Mouse (Mus musculus) embryonic facial prominence, embryonic 14.5 days (tissue): ENCODE measurements around the gene Tmem80. TPM values are rescaled to one million over a fixed set of nuclear protein-coding genes. Genes with fewer than 3 reads are reported as not detected.

Experiments used
- ATAC-seq: fragments of 200-750 bp; cut with Nextera tagmentation; 2 replicates; pipeline ENCODE4 v1.8.0; 2017; ENCODE audit warnings: low read depth, moderate number of reproducible peaks, moderate TSS enrichment
- DNase-seq: peaks from one replicate; pipeline ENCODE4 v3.0.0-alpha.2; 2015; ENCODE audit warnings: low spot score
- H3K27ac ChIP-seq: fragments of 300-500 bp; sonication (generic); replicated peaks from 2 replicates; pipeline ENCODE4 v1.5.1; 2014; ENCODE audit warnings: low read depth, mild to moderate bottlenecking, low read length, moderate library complexity
- H3K27me3 ChIP-seq: fragments of 300-500 bp; sonication (generic); replicated peaks from 2 replicates; pipeline ENCODE4 v1.6.1; 2014; ENCODE audit warnings: low read length; ENCODE audit not compliant: control insufficient read depth, insufficient read depth
- H3K36me3 ChIP-seq: fragments of 300-500 bp; sonication (generic); 2 replicates; pipeline ENCODE4 v1.6.1; 2014; ENCODE audit warnings: low read length, mixed read lengths; ENCODE audit not compliant: control insufficient read depth, insufficient read depth
- H3K4me1 ChIP-seq: fragments of 300-500 bp; sonication (generic); 2 replicates; pipeline ENCODE4 v1.6.1; 2014; ENCODE audit warnings: antibody characterized with exemption, low read length; ENCODE audit not compliant: control insufficient read depth, insufficient read depth
- H3K4me2 ChIP-seq: fragments of 300-500 bp; sonication (generic); 2 replicates; pipeline ENCODE4 v1.6.1; 2014; ENCODE audit warnings: low read depth, mild to moderate bottlenecking, low read length, moderate library complexity, mixed read lengths
- H3K4me3 ChIP-seq: fragments of 300-500 bp; sonication (generic); 2 replicates; pipeline ENCODE4 v1.5.1; 2014; ENCODE audit warnings: low read depth, mild to moderate bottlenecking, low read length
- H3K9ac ChIP-seq: fragments of 300-500 bp; sonication (generic); 2 replicates; pipeline ENCODE4 v1.6.1; 2014; ENCODE audit warnings: low read depth, mild to moderate bottlenecking, low read length, moderate library complexity, mixed read lengths
- H3K9me3 ChIP-seq: fragments of 300-500 bp; sonication (generic); 2 replicates; pipeline ENCODE4 v1.6.1; 2016; ENCODE audit warnings: low read length; ENCODE audit not compliant: control insufficient read depth
- WGBS: fragments of 180-500 bp; shearing (Covaris S2); extraction: QIAGEN DNeasy Blood & Tissue Kit; methylation state at CpG from one replicate; pipeline ENCODE4 v1.1.7; 2014; 5-methylcytosine and 5-hydroxymethylcytosine counted together
- polyA plus RNA-seq: library from polyadenylated mRNA; unstranded; fragments of >200 nt; fragmentation: Nextera tagmentation; extraction: Ambion mirVana; gene quantifications from 2 replicates; pipeline ENCODE4 v1.2.1, GENCODE M21; 2014

Tmem80 gene
- polyA plus RNA-seq, 1 experiment from 2014 or later = 21.1 TPM

DNA sequence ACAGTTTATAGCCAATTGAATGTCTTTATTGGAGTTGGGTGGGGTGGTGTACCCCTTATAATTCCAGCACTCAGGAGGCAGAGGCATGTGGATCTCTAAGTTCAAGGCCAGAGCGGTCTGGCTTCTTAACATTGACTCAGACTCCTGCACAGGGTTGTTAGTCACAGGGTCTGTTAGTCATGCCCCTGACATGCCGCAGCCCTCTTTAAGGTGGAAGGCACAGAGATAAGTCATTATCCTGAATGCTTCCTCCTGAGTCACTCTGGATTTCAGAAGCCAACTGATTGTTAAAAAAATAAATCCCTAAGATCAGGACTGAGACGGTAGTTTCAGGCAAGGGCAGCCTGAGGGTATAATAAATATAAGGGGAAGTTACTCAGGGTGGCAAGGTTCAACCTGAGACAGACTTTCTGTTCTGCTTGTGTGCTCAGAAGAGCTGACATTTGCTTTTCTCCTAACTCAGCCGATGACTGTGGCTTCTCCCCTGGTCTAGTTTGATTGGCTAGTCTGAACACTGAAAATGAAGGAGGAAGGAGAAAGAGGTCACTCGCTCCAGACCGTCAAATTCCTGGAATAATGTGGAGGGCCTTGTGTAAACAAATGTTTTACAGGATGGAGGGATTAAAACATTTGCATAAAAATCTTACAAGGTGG, 44.5 kb downstream of the Tmem80 start:
- 54% methylated on average over 6 of the region's 6 CpGs for WGBS
- ATAC-seq (no peak), DNase-seq (no peak)
- H3K4me1 ChIP-seq = no peaks in the 10 kb centered on the region
- no peak overlapping the region for H3K9ac ChIP-seq
- H3K27ac ChIP-seq = no peak overlapping the region
- no peaks in the 10 kb centered on the region for H3K9me3 ChIP-seq
- H3K27me3 ChIP-seq = no peaks in the 10 kb centered on the region
- no peak overlapping the region for H3K4me2 ChIP-seq
- no peak overlapping the region for H3K4me3 ChIP-seq
- no peaks in the 10 kb centered on the region for H3K36me3 ChIP-seq

DNA sequence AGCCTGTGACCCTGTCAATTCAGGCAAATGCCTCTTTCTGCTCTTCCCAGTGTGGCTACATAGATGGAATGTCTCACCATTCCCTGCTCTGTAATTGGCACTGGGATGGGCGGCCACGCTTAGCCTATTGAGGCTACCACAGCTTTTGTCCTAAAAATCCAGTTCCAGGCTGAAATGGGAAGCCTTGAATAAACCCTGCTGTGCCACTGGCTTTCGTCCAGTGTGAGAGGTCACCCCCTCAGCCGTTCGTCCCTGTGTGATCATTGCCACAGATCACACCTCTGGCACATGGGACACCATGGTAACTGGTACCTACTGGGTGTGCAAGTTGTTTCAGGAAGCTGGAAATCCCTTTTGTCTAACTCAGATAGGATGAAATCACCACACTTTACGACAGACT, 46.1 kb downstream of the Tmem80 start:
- no peaks in the 10 kb centered on the region for H3K4me1 ChIP-seq
- WGBS = 68% methylated on average over 6 of the region's 6 CpGs
- no peak overlapping the region for H3K9ac ChIP-seq
- H3K27ac ChIP-seq = no peak overlapping the region
- no peaks in the 10 kb centered on the region for H3K27me3 ChIP-seq
- no peaks in the 10 kb centered on the region for H3K9me3 ChIP-seq
- no peaks in the 10 kb centered on the region for H3K36me3 ChIP-seq
- no peak overlapping the region for H3K4me2 ChIP-seq
- no peak for ATAC-seq
- no peak for DNase-seq
- H3K4me3 ChIP-seq = no peak overlapping the region

DNA sequence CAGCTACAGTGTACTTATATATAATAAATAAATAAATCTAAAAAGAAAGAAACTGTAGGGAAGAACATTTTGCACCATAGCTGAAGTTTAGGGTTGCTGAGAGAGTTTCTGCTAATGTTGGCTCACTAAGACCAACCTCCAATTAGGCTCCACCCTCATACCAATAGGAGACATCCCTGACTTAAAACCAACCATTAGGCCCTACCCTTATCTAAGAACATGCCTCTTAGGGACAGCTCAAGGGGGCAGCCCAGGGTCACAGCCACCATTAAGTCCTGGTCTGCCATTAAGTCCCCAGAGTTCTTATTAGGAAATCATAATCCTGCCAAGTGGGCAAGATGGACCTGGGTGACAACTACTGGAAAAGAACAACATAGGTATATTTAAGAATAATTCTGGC, 46.9 kb downstream of the Tmem80 start:
- H3K27ac ChIP-seq = no peak overlapping the region
- H3K4me2 ChIP-seq = no peak overlapping the region
- H3K27me3 ChIP-seq = no peaks in the 10 kb centered on the region
- H3K9me3 ChIP-seq = no peaks in the 10 kb centered on the region
- no peak overlapping the region for H3K9ac ChIP-seq
- DNase-seq (no peak), ATAC-seq (no peak)
- H3K36me3 ChIP-seq = no peaks in the 10 kb centered on the region
- H3K4me1 ChIP-seq = no peaks in the 10 kb centered on the region
- no peak overlapping the region for H3K4me3 ChIP-seq

DNA sequence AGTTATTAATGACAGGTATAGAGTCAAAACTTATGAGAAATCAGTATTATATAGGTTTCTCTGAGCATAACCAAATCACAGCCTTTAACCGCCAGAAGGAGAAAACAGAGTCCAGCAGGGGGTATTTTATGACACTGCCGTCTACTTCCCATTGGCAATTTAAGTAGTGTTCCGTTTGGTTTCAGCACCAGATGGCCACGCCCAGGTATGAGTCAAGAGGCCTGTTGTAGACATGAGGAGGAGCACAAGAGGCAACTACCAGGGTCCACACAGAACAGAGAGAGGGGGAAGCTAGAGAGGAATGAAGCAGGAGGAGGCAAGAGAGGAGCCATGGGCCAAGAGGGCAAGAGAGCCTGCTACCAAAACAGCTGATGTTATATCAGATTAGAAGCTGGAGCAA, 52.0 kb downstream of the Tmem80 start:
- no peaks in the 10 kb centered on the region for H3K4me1 ChIP-seq
- H3K27ac ChIP-seq = no peak overlapping the region
- H3K4me2 ChIP-seq = no peak overlapping the region
- no peaks in the 10 kb centered on the region for H3K36me3 ChIP-seq
- H3K9ac ChIP-seq = no peak overlapping the region
- H3K9me3 ChIP-seq = no peaks in the 10 kb centered on the region
- WGBS = 56% methylated on average over 4 of the region's 4 CpGs
- ATAC-seq (no peak), DNase-seq (no peak)
- no peak overlapping the region for H3K4me3 ChIP-seq
- no peaks in the 10 kb centered on the region for H3K27me3 ChIP-seq

DNA sequence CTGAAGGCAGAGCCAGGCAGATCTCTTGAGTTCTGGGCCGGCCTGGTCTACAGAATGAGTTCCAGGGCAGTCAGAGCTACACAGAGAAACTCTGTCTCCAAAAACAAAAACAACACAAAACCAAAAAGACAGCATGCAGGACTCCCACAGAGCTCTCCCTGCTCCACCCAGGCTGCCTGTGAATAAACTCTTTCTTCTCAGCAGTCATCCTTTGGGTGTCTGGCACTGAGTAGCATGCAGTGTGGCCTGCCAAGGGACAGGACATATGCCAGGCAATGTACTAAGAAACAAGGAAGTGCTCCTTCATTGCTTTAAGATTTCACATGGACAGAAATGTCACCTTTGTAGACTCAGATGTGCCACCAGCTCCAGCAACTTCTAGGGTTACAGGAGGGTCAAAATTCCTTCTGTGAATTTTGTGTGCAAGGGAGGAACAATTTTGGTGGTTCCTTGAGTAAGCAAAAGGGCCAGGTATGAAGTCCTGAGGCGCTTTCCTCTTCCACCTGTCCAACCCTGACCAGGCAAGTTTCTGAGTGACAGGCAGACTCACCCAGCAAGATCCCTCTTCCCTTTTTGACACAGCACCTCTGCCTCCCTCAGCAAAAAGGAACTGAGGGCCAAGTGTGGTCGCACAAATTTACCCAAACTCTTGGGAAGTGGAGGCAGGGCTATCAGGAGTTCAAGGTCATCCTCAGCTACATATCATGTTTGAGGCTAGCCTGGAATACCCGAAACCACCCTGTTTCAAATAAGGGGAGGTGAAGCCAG, 53.7 kb downstream of the Tmem80 start:
- WGBS = 70% methylated on average over 4 of the region's 4 CpGs
- no peak for ATAC-seq
- H3K27me3 ChIP-seq = no peaks in the 10 kb centered on the region

More for the DNA sequence above, 53.7 kb downstream of the Tmem80 start:
- Histone ChIP-seq H3K4me1 (no peaks in the 10 kb centered on the region), H3K4me2 (no peak overlapping the region), H3K36me3 (no peaks in the 10 kb centered on the region), H3K27ac (no peak overlapping the region), H3K9ac (no peak overlapping the region), H3K9me3 (no peaks in the 10 kb centered on the region), H3K4me3 (no peak overlapping the region)
- DNase-seq = no peak

Other genes with a start within 250 kb of the Tmem80 start
- 30.0 and 33.5 TPM in 2 replicates for gene Pkp3, start 249.5 kb upstream of the Tmem80 start, polyA plus RNA-seq
- gene Sigirr, start 227.2 kb upstream of the Tmem80 start, polyA plus RNA-seq = 4.0 and 4.4 TPM in 2 replicates
- 3.7 and 5.0 TPM in 2 replicates for gene Ano9, start 209.9 kb upstream of the Tmem80 start, polyA plus RNA-seq
- gene Ptdss2, start 205.4 kb upstream of the Tmem80 start, polyA plus RNA-seq = 64.5 and 74.8 TPM in 2 replicates
- 160 and 166 TPM in 2 replicates for gene Rnh1, start 154.9 kb upstream of the Tmem80 start, polyA plus RNA-seq
- 122 and 142 TPM in 2 replicates for gene Hras, start 133.7 kb upstream of the Tmem80 start, polyA plus RNA-seq
- 6.0 and 7.2 TPM in 2 replicates for gene Lrrc56, start 133.6 kb upstream of the Tmem80 start, polyA plus RNA-seq
- 1.3 and 1.5 TPM in 2 replicates for gene Lmntd2, start 113.7 kb upstream of the Tmem80 start, polyA plus RNA-seq
- gene Rassf7, start 111.9 kb upstream of the Tmem80 start, polyA plus RNA-seq = 26.7 and 30.2 TPM in 2 replicates
- 59.8 and 62.7 TPM in 2 replicates for gene Phrf1, start 99.0 kb upstream of the Tmem80 start, polyA plus RNA-seq
- 2.3 and 2.4 TPM in 2 replicates for gene Irf7, start 61.3 kb upstream of the Tmem80 start, polyA plus RNA-seq
- gene Cdhr5, start 51.0 kb upstream of the Tmem80 start, polyA plus RNA-seq = 0.21 TPM in 1 of 2 replicates, not detected in the other
- 9.9 and 13.8 TPM in 2 replicates for gene Sct, start 48.6 kb upstream of the Tmem80 start, polyA plus RNA-seq
- 0.81 and 1.3 TPM in 2 replicates for gene Drd4, start 35.7 kb upstream of the Tmem80 start, polyA plus RNA-seq
- 72.7 and 82.7 TPM in 2 replicates for gene Deaf1, start within 50 bp of the Tmem80 start, polyA plus RNA-seq
- 12.0 and 13.6 TPM in 2 replicates for gene Eps8l2, start 11.1 kb downstream of the Tmem80 start, polyA plus RNA-seq
- 248 and 250 TPM in 2 replicates for gene Taldo1, start 64.5 kb downstream of the Tmem80 start, polyA plus RNA-seq
- 37.1 and 51.1 TPM in 2 replicates for gene Gatd1, start 86.4 kb downstream of the Tmem80 start, polyA plus RNA-seq
- 2.8 and 4.5 TPM in 2 replicates for gene Cend1, start 101.8 kb downstream of the Tmem80 start, polyA plus RNA-seq
- 29.1 and 30.7 TPM in 2 replicates for gene Slc25a22, start 110.2 kb downstream of the Tmem80 start, polyA plus RNA-seq
- gene Pidd1, start 116.3 kb downstream of the Tmem80 start, polyA plus RNA-seq = 7.1 and 7.4 TPM in 2 replicates
- gene Rplp2, start 119.6 kb downstream of the Tmem80 start, polyA plus RNA-seq = 1,283 and 1,386 TPM in 2 replicates
- gene Pnpla2, start 127.5 kb downstream of the Tmem80 start, polyA plus RNA-seq = 16.9 and 20.4 TPM in 2 replicates
- gene Cracr2b, start 133.4 kb downstream of the Tmem80 start, polyA plus RNA-seq = 6.6 and 10.3 TPM in 2 replicates
- 54.9 and 60.7 TPM in 2 replicates for gene Cd151, start 139.7 kb downstream of the Tmem80 start, polyA plus RNA-seq
- 59.3 and 65.2 TPM in 2 replicates for gene Polr2l, start 147.4 kb downstream of the Tmem80 start, polyA plus RNA-seq
- gene Tspan4, start 147.5 kb downstream of the Tmem80 start, polyA plus RNA-seq = 85.1 and 86.2 TPM in 2 replicates
- 47.4 and 47.9 TPM in 2 replicates for gene Chid1, start 212.1 kb downstream of the Tmem80 start, polyA plus RNA-seq
- gene Ap2a2, start 234.4 kb downstream of the Tmem80 start, polyA plus RNA-seq = 68.0 and 73.8 TPM in 2 replicates